Mouse (Mus musculus): ENCODE data around the gene Acsf3. TPM values are rescaled to one million over a fixed set of nuclear protein-coding genes. Genes with fewer than 3 reads are reported as not detected.

The Acsf3 gene
- polyA plus RNA-seq, 1 experiment from 2014 or later: 19.3 TPM

DNA sequence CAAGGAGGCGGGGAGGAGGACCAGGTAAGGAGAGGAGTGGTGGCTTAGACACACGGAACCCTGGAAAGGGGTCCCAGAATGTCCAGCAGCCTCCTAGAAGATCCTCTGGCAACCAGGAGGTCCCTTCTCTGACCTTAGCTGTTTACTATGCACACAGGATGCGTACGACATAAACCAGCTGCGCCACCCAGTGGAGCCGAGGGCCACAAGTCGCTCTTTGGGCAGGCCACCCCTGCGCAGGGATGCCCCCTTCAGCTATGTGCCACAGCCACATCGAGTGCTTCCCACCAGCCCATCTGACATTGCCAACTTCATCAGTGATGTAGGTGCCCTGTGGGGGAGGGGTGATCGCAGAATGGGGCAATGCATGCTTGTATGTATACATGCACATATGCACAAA, 90.2 kb downstream of the Acsf3 start:
- Histone ChIP-seq H3K4me1 (ENCODE audit: control insufficient read depth, insufficient read depth, low read depth, low read length) (no peaks in the 10 kb centered on the region), H3K9me3 (ENCODE audit: control insufficient read depth, low read length) (peaks cover 18% of the 10 kb centered on the region), H3K27me3 (replicated peaks; ENCODE audit: control insufficient read depth, insufficient read depth, low read length) (0 out of 2 replicates have a peak, but pooled peaks cover 2% of the 10 kb centered on the region), H3K36me3 (ENCODE audit: control insufficient read depth, insufficient read depth, low read length) (no peaks in the 10 kb centered on the region), H3K27ac (ENCODE audit: low read depth, low read length) (no peak overlapping the region), H3K9ac (ENCODE audit: low read depth, low read length) (no peak overlapping the region; the same call in 1 of the 2 replicates), H3K4me3 (ENCODE audit: low read length) (peak overlapping the region; percentile 33), H3K4me2 (ENCODE audit: low read length) (peak overlapping the region; percentile 55)
- WGBS: 53% methylated on average over 10 of the region's 10 CpGs
- peak; percentile 38; the same call in 1 of the 2 replicates for ATAC-seq

DNA sequence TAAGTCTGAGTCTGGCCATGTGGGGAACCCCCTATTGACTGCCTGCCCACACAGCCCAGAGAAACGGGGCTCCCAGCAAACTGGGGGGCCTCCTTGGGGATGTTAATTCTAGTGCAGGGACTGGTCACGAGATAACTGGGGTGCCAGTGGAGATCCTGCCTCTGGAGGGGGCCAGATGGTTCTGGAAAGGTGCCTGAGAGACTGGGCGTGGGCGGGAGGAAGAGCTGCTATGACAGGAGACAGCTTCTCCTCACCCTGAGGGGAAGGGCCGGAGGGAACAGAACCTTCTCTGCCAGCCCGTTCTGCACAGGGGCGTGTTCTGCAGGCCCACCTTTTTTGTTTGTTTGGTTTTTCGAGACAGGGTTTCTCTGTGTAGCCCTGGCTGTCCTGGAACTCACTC, 90.9 kb downstream of the Acsf3 start:
- no peak overlapping the region for H3K9ac ChIP-seq (ENCODE audit: low read depth, low read length)
- WGBS: 86% methylated on average over 8 of the region's 8 CpGs
- no peak overlapping the region for H3K4me2 ChIP-seq (ENCODE audit: low read length)
- H3K4me1 ChIP-seq (ENCODE audit: control insufficient read depth, insufficient read depth, low read depth, low read length): no peaks in the 10 kb centered on the region
- no peak overlapping the region for H3K27ac ChIP-seq (ENCODE audit: low read depth, low read length)
- H3K9me3 ChIP-seq (ENCODE audit: control insufficient read depth, low read length): peaks cover 18% of the 10 kb centered on the region
- no peak for ATAC-seq
- 0 out of 2 replicates have a peak, but pooled peaks cover 2% of the 10 kb centered on the region for H3K27me3 ChIP-seq (replicated peaks; ENCODE audit: control insufficient read depth, insufficient read depth, low read length)
- H3K4me3 ChIP-seq (ENCODE audit: low read length): no peak overlapping the region
- no peaks in the 10 kb centered on the region for H3K36me3 ChIP-seq (ENCODE audit: control insufficient read depth, insufficient read depth, low read length)

Other genes with a start within 250 kb of the Acsf3 start
- 1.7 and 3.5 TPM in 2 replicates for gene Piezo1, start 224.2 kb upstream of the Acsf3 start, polyA plus RNA-seq (2015; fragmentation: Nextera tagmentation; extraction: Ambion mirVana)
- gene Cdt1, start 207.5 kb upstream of the Acsf3 start, polyA plus RNA-seq (2015; fragmentation: Nextera tagmentation; extraction: Ambion mirVana): 8.0 and 11.4 TPM in 2 replicates
- gene Aprt, start 198.6 kb upstream of the Acsf3 start, polyA plus RNA-seq (2015; fragmentation: Nextera tagmentation; extraction: Ambion mirVana): 202 and 203 TPM in 2 replicates
- 8.7 TPM in 2 replicates for gene Galns, start 164.0 kb upstream of the Acsf3 start, polyA plus RNA-seq (2015; fragmentation: Nextera tagmentation; extraction: Ambion mirVana)
- 109 and 110 TPM in 2 replicates for gene Trappc2l, start 163.8 kb upstream of the Acsf3 start, polyA plus RNA-seq (2015; fragmentation: Nextera tagmentation; extraction: Ambion mirVana)
- not detected in 2 replicates for gene Pabpn1l, start 152.7 kb upstream of the Acsf3 start, polyA plus RNA-seq (2015; fragmentation: Nextera tagmentation; extraction: Ambion mirVana)
- 12.6 and 18.3 TPM in 2 replicates for gene Cbfa2t3, start 76.4 kb upstream of the Acsf3 start, polyA plus RNA-seq (2015; fragmentation: Nextera tagmentation; extraction: Ambion mirVana)
- 2.3 and 2.9 TPM in 2 replicates for gene Cdh15, start 72.5 kb downstream of the Acsf3 start, polyA plus RNA-seq (2015; fragmentation: Nextera tagmentation; extraction: Ambion mirVana)